Mouse (Mus musculus): ENCODE data around the gene Tstd3. TPM values are rescaled to one million over a fixed set of nuclear protein-coding genes. Genes with fewer than 3 reads are reported as not detected.
"Not testable (repeated sequence)": the region's sequence is repeated elsewhere in the genome, so short reads cannot be mapped to it uniquely, and the experiment has no call there.

Gene Tstd3
- polyA plus RNA-seq, 1 experiment from 2014 or later, result 27.3 TPM

GRCm38 (mm10) chr4:21776091-21776945, 9.3 kb upstream of the Tstd3 start:
- DNase-seq (ENCODE audit: low spot score), result peak; percentile 96
- H3K27ac ChIP-seq, result peak overlapping the region; percentile 95
- under 1% methylated on average over 46 of the region's 46 CpGs for WGBS

DNA sequence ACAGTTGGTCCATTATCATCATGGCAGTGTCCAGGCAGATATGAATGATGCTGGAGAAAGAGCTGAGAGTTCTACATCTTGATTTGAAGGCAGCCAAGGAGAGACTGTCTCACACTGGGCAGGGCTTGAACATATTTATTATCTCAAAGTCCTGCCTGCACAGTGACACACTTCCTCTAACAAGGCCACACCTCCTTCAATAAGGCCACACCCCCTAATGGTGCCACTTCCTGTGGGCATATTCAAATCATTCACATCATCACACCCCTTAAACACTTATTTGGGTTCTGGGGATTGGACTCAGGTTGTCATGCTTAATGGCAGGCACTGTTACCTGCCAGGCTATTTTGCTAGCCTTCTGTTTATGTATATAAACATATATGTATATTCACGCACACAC, 5.3 kb upstream of the Tstd3 start:
- Histone ChIP-seq H3K27ac (no peak overlapping the region), H3K27me3 (ENCODE audit: insufficient read depth, poor library complexity, severe bottlenecking) (no peaks in the 10 kb centered on the region), H3K9me3 (no peaks in the 10 kb centered on the region), H3K4me1 (replicated peaks) (peaks cover 3% of the 10 kb centered on the region; the same call in 1 of the 2 replicates), H3K36me3 (no peaks in the 10 kb centered on the region), H3K4me3 (no peak overlapping the region)
- DNase-seq (ENCODE audit: low spot score), result no peak
- WGBS, result 95% methylated on average over 1 of the region's 1 CpGs

More at GRCm38 (mm10) chr4:21776091-21776945, 9.3 kb upstream of the Tstd3 start:
- H3K9me3 ChIP-seq, result no peaks in the 10 kb centered on the region
- H3K27me3 ChIP-seq (ENCODE audit: insufficient read depth, poor library complexity, severe bottlenecking), result no peaks in the 10 kb centered on the region
- H3K36me3 ChIP-seq, result peaks cover 16% of the 10 kb centered on the region
- peak overlapping the region; percentile 83 for H3K4me3 ChIP-seq
- H3K4me1 ChIP-seq (replicated peaks), result peaks cover 10% of the 10 kb centered on the region; the same call in 1 of the 2 replicates

GRCm38 (mm10) chr4:21771064-21771463, 4.1 kb upstream of the Tstd3 start:
- WGBS, result 90% methylated on average over 1 of the region's 1 CpGs
- Histone ChIP-seq H3K36me3 (no peaks in the 10 kb centered on the region), H3K27me3 (ENCODE audit: insufficient read depth, poor library complexity, severe bottlenecking) (no peaks in the 10 kb centered on the region), H3K4me3 (no peak overlapping the region), H3K27ac (no peak overlapping the region), H3K9me3 (no peaks in the 10 kb centered on the region), H3K4me1 (replicated peaks) (peaks cover 6% of the 10 kb centered on the region)
- DNase-seq (ENCODE audit: low spot score), result no peak

DNA sequence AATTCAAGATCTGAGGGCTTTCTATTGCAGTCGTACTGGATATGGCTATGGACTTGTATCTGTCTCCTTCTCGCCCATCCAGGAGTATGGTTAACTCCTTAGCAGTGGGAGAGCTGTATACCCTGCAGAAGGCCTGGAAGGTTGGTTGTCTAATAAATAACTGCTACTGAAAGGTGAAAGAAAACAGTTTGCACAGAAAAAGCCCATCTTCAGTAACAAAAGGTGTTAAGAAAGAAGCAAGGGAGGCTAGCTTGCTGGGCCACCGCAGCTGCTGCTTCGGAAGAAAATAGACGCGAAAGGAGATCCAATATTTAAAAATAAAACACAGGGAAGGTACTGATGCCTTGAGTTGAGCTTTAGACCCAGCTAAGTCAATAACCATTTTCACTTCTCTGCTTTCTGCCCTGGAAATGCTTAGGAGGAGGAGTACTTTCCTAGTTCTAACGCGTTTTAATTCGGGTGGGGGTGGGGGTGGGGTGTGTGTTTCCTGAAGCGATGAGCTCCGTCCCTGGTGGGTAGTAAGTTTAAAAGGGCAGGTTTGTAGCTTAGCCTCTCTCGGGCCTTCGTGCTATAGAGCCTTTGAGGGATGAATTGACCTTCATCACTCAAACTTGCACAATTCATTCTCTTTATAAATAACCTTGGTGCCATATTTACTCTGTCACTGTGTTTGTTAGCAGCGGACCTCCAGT, 695 bp downstream of the Tstd3 start:
- Histone ChIP-seq H3K36me3 (no peaks in the 10 kb centered on the region), H3K27ac (peak overlapping the region; percentile 87), H3K4me3 (peak overlapping the region; percentile 67), H3K4me1 (replicated peaks) (peaks cover 8% of the 10 kb centered on the region), H3K9me3 (no peaks in the 10 kb centered on the region), H3K27me3 (ENCODE audit: insufficient read depth, poor library complexity, severe bottlenecking) (no peaks in the 10 kb centered on the region)
- WGBS, result 23% methylated on average over 14 of the region's 14 CpGs
- DNase-seq (ENCODE audit: low spot score), result no peak

DNA sequence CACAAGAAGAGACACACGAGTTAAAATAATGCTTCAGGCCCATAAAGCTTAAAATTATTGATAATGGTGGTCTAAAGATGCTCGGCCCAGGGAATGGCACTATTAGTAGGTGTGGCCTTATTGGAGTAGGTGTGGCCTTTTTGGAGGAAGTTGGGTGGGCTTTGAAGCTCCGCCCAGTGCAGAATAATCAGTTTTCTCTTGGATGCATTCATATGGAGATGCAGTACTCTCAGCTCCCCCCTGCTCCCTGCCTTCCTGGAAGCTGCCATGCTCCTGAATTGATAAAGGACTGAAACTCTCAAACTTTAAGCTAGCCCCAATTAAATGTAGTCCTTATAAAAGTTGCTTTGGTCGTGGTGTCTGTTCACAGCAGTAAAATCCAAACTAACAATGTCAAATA, 3.2 kb downstream of the Tstd3 start:
- H3K27ac ChIP-seq, result no peak overlapping the region
- peaks cover 8% of the 10 kb centered on the region for H3K4me1 ChIP-seq (replicated peaks)
- H3K9me3 ChIP-seq, result peaks cover 5% of the 10 kb centered on the region; the same call in 1 of the 2 replicates
- H3K27me3 ChIP-seq (ENCODE audit: insufficient read depth, poor library complexity, severe bottlenecking), result no peaks in the 10 kb centered on the region
- peaks cover 13% of the 10 kb centered on the region for H3K36me3 ChIP-seq
- no peak for DNase-seq (ENCODE audit: low spot score)
- WGBS, result 81% methylated on average over 4 of the region's 4 CpGs
- no peak overlapping the region for H3K4me3 ChIP-seq

- Histone ChIP-seq H3K36me3 (peaks cover 22% of the 10 kb centered on the region), H3K27me3 (ENCODE audit: insufficient read depth, poor library complexity, severe bottlenecking) (no peaks in the 10 kb centered on the region), H3K9me3 (peaks cover 6% of the 10 kb centered on the region; the same call in 1 of the 2 replicates), H3K27ac (no peak overlapping the region), H3K4me3 (no peak overlapping the region), H3K4me1 (replicated peaks) (peaks cover 7% of the 10 kb centered on the region)
- DNase-seq (ENCODE audit: low spot score), result no peak
- 94% methylated on average over 9 of the region's 9 CpGs for WGBS
Observed at GRCm38 (mm10) chr4:21761416-21762160, 5.4 kb downstream of the Tstd3 start.

GRCm38 (mm10) chr4:21758860-21759259, 8.2 kb downstream of the Tstd3 start:
- Histone ChIP-seq H3K4me1 (replicated peaks) (no peaks in the 10 kb centered on the region), H3K36me3 (peaks cover 22% of the 10 kb centered on the region), H3K4me3 (no peak overlapping the region), H3K27me3 (ENCODE audit: insufficient read depth, poor library complexity, severe bottlenecking) (no peaks in the 10 kb centered on the region), H3K9me3 (peaks cover 6% of the 10 kb centered on the region; the same call in 1 of the 2 replicates), H3K27ac (no peak overlapping the region)
- DNase-seq (ENCODE audit: low spot score), result no peak
- 60% methylated on average over 1 of the region's 1 CpGs for WGBS

- Histone ChIP-seq H3K27me3 (ENCODE audit: insufficient read depth, poor library complexity, severe bottlenecking) (no peaks in the 10 kb centered on the region), H3K27ac (no peak overlapping the region), H3K36me3 (peaks cover 26% of the 10 kb centered on the region), H3K4me3 (no peak overlapping the region), H3K4me1 (replicated peaks) (no peaks in the 10 kb centered on the region), H3K9me3 (peaks cover 6% of the 10 kb centered on the region; the same call in 1 of the 2 replicates)
- whole genome bisulfite sequencing, result 71% methylated on average over 4 of the region's 4 CpGs
- DNase-seq (ENCODE audit: low spot score), result no peak
Observed at GRCm38 (mm10) chr4:21755123-21755789, 11.8 kb downstream of the Tstd3 start.

- no peaks in the 10 kb centered on the region for H3K4me1 ChIP-seq (replicated peaks)
- DNase-seq (ENCODE audit: low spot score), result no peak
- H3K9me3 ChIP-seq, result no peaks in the 10 kb centered on the region
- 80% methylated on average over 5 of the region's 5 CpGs for WGBS
- H3K27ac ChIP-seq, result no peak overlapping the region
- no peak overlapping the region for H3K4me3 ChIP-seq
- no peaks in the 10 kb centered on the region for H3K27me3 ChIP-seq (ENCODE audit: insufficient read depth, poor library complexity, severe bottlenecking)
- peaks cover 53% of the 10 kb centered on the region for H3K36me3 ChIP-seq
Observed at GRCm38 (mm10) chr4:21745723-21746122, 21.3 kb downstream of the Tstd3 start.

GRCm38 (mm10) chr4:21744142-21744541, 22.9 kb downstream of the Tstd3 start:
- not testable (repeated sequence) for DNase-seq (ENCODE audit: low spot score); H3K9me3 ChIP-seq; H3K4me1 ChIP-seq (replicated peaks); H3K27me3 ChIP-seq (ENCODE audit: insufficient read depth, poor library complexity, severe bottlenecking); H3K27ac ChIP-seq; H3K4me3 ChIP-seq
- WGBS, result 95% methylated on average over 8 of the region's 8 CpGs
- H3K36me3 ChIP-seq, result peaks cover 67% of the 10 kb centered on the region

DNA sequence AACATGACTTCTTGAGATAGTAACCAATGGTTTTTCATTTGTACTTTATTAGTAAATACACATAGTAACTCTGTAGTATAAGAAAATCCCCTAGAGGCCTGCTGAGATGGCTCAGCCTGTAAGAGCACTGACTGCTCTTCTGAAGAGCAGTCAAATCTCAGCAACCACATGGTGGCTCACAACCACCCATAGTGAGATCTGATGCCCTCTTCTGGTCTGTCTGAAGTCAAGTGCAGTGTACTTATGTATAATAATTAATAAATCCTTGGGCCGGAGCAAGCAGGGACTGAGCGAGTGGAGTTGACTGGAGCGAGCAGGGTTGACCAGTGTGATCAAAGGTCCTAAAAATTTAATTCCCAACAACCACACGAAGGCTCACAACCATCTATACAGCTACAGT, 27.8 kb downstream of the Tstd3 start:
- whole genome bisulfite sequencing, result 92% methylated on average over 4 of the region's 4 CpGs
- Histone ChIP-seq H3K27me3 (ENCODE audit: insufficient read depth, poor library complexity, severe bottlenecking) (no peaks in the 10 kb centered on the region), H3K27ac (no peak overlapping the region), H3K36me3 (peaks cover 82% of the 10 kb centered on the region), H3K9me3 (no peaks in the 10 kb centered on the region), H3K4me1 (replicated peaks) (no peaks in the 10 kb centered on the region), H3K4me3 (no peak overlapping the region)
- DNase-seq (ENCODE audit: low spot score), result no peak

DNA sequence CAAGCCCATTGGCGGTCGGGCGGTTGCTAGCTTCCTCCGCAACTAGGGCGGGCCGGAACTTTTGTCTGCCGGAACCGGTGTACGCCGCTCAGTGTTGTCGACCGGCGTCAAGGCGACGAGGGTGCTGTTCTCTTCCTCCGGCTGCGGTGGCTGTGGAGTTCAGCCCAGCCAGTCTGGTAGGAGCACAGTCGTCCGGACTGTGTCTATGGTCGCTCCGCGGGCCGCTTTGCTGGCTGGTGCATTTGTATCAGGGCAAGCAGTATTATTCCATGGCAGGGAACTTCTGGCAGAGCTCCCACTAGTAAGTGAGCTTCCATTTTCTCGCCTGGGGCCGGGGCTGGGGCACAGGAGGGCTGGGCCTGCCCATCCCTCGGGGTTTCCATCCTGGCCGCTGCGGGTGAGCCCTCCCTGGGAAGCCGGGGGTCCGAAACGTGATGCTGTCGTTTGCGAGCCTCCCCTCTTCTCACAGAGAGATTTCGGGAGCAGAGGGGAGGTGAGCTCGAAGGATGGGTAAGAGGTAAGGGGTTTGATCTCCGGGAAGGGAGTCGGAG, 39.3 kb downstream of the Tstd3 start, which contains the start of gene Ccnc:
Ccnc (plus strand) TSS at position 87 of the 551 bp plus-strand sequence.
- peak within 1 kb of the TSS; percentile 92 for H3K27ac ChIP-seq
- peak; percentile 94 for DNase-seq (ENCODE audit: low spot score)
- H3K4me1 ChIP-seq (replicated peaks), result peaks cover 16% of the 10 kb centered on the region
- H3K27me3 ChIP-seq (ENCODE audit: insufficient read depth, poor library complexity, severe bottlenecking), result no peaks in the 10 kb centered on the region
- peaks cover 6% of the 10 kb centered on the region for H3K36me3 ChIP-seq
- no peaks in the 10 kb centered on the region for H3K9me3 ChIP-seq
- peak within 1 kb of the TSS; percentile 86 for H3K4me3 ChIP-seq
- WGBS, result under 1% methylated on average over 37 of the region's 37 CpGs
